Mouse (Mus musculus) adrenal gland, adult 2 months (tissue): ENCODE results near the gene Zfp983. TPM values are rescaled to one million over a fixed set of nuclear protein-coding genes. Genes with fewer than 3 reads are reported as not detected.
"Not testable (repeated sequence)": the region's sequence is repeated elsewhere in the genome, so short reads cannot be mapped to it uniquely, and the experiment has no call there.

ENCODE experiments used
- DNase-seq: peaks from one replicate; pipeline ENCODE4 v3.0.0; 2021
- long read RNA-seq: library from polyadenylated mRNA; stranded (forward); transcript quantifications from one replicate; pipeline ENCODE4 v2.0.0, GENCODE M21; 2021
- polyA plus RNA-seq: library from polyadenylated mRNA; depleted of rRNA; stranded (reverse); fragments of >200 nt; gene quantifications from 2 replicates; pipeline ENCODE4 v1.2.3, GENCODE M21; 2012; rRNA removed
- total RNA-seq, 2 experiments: library from RNA; stranded (reverse); gene quantifications; 2 replicates each; pipeline ENCODE4 v1.2.3; 2021

Zfp983 gene
- total RNA-seq (1 to 10 TPM; 4.3 to 7.5 TPM), polyA plus RNA-seq (0.28 and 0.48 TPM in 2 replicates)
- long read RNA-seq, partial matches to known transcripts, result 0 of 6 reads
- long read RNA-seq, other reads (novel, unspliced or antisense), result 6 of 6 reads

DNA sequence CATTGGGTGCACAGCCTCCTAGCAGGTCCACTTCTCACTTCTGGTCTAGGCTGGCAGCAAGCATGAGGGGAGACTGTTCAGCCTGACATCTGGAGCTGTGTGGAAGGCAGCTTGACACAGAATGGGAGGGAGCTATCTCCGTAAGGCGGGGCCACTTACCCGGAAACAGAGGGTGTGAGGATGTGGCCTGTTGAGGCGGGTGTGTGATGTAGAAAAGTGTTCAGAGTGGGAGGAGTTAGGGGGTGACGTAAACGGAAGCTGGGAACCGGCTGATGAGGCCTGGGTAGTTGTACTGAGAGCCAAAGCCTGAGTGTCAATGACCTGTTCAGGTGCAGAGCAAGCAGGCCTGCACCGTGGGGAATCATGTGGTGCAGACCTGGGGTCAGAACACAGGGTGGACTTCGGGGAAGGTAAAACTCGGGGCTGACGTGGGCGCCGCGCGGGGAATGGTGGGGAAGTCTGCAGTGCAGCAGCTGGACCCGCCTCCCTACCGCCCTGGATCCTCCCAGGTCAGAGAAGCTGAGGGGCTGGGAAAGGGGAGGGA, at the start of gene Zfp983:
Gene Zfp983 (plus strand): TSS at position 261 of the 544 bp plus-strand sequence.
- DNase-seq, result peak; percentile 89

GRCm38 (mm10) chr17:21616356-21616755, 34.1 kb upstream of the Zfp983 start:
- no peak for DNase-seq

DNA sequence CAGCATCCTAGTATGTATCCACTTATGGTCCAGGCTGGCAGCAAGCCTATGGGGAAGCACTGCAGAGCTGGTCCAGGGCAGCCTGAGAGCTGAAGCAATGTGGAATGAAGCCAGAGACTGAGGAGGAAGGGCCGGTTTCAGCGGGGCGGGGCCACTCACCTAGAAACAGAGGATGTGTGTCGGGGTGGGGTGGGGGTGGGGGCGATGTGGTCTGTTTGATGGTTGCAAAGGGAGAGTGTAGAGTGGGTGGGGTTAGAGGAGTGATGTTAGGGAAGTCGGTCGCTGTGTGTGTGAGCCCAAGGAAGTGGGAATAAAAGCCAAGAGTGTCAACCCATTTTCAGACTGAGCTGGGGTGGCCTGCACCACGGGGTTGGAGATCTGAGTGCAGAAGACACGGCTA, 33.1 kb upstream of the Zfp983 start:
- no peak for DNase-seq

DNA sequence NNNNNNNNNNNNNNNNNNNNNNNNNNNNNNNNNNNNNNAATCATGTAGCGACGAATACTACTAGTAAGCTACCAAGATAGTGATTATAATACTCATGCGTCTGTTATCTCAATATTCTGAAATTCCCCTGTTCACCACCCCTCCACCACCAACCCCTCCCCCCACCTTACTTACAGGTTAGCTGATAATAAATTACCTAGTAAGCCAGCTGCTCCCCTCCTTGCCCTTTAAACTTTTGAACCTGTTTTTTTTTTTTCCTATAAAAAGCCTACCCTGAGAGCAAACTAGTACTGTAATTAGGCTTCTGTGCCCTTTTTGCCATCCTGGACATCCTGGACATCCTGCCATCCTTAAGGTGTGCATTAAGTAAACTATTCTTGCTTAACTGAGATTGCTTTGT, 26.8 kb upstream of the Zfp983 start:
- no peak for DNase-seq

GRCm38 (mm10) chr17:21635758-21636157, 14.7 kb upstream of the Zfp983 start:
- DNase-seq, result not testable (repeated sequence)

GRCm38 (mm10) chr17:21648791-21649190, 1.6 kb upstream of the Zfp983 start:
- peak; percentile 85 for DNase-seq

DNA sequence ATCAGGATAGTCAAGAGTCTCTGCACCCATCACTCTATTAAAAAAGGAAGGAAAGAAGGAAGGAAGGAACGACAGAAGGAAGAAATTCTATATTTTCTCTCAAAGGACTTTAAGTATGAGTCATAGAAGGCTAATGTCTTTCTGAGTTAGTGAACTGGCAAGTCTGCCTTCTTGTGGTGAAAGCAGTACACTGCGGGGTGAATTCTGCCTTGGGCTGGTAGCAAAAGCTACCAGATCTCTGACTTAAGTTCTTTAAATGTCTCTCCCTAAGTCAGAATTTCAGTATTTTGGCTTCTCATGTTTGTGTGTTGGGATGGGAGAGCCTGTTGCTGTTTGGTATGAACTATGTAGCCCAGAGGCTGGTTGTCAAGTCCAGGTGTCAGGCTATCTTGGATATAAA, 488 bp upstream of the Zfp983 start:
- DNase-seq, result no peak

DNA sequence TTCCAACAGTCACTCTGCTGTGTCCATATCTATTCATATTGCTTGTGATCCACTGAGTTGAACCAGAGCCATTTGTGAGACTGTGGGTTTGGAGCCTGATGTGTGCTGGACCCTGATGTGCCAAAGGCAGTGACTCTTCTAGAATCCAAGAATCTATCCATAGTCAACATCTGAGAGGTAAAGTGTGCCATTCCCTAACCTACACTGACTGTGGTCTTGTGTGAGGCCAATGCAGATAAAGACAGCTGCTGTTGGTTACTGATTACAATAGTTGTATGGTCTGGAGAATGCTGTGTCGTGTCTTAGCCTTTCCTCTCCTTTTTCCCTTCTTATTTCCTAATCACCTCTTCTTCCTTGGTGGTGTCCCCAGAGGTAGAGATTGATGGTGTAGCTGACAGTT, 28.4 kb downstream of the Zfp983 start:
- not testable (repeated sequence) for DNase-seq

DNA sequence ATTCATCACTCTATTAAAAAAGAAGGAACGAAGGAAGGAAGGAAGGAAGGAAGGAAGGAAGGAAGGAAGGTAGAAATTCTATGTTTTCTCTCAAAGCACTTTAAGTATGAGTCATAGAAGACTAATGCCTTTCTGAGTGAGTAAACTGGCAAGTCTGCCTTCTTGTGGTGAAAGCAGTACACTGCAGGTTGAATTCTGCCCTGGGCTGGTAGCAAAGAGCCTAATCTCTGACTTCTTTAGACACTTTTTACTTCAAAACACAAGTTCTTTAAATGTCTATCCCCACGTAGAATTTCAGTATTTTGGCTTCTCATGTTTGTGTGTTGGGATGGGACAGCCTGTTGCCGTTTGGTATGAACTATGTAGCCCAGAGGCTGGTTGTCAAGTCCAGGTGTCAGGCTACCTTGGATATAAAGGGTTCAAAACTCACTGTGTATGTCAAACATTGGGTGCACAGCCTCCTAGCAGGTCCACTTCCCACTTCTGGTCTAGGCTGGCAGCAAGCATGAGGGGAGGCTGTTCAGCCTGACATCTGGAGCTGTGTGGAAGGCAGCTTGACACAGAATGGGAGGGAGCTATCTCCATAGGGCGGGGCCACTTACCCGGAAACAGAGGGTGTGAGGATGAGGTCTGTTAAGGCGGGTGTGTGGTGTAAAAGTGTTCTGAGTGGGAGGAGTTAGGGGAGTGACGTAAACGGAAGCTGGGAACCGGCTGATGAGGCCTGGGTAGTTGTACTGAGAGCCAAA, 29.0 kb downstream of the Zfp983 start:
- DNase-seq, result peak; percentile 93

DNA sequence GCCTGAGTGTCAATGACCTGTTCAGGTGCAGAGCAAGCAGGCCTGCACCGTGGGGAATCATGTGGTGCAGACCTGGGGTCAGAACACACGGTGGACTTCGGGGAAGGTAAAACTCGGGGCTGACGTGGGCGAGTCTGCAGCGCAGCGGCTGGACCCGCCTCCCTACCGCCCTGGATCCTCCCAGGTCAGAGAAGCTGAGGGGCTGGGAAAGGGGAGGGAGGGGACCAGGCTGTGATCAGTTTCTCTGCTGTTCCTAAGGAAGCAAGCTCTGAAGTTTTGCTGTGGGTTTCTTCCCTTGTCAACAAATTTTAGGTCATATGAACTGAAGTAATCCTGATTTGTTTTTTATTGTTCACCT, 29.6 kb downstream of the Zfp983 start:
- DNase-seq, result not testable (repeated sequence)

- DNase-seq, result no peak
Measured at GRCm38 (mm10) chr17:21691560-21691959, 41.1 kb downstream of the Zfp983 start, which contains the start of gene Gm10226. Gm10226 (plus strand) TSS chr17:21691860.

GRCm38 (mm10) chr17:21693342-21693741, 42.9 kb downstream of the Zfp983 start:
- no peak for DNase-seq

DNA sequence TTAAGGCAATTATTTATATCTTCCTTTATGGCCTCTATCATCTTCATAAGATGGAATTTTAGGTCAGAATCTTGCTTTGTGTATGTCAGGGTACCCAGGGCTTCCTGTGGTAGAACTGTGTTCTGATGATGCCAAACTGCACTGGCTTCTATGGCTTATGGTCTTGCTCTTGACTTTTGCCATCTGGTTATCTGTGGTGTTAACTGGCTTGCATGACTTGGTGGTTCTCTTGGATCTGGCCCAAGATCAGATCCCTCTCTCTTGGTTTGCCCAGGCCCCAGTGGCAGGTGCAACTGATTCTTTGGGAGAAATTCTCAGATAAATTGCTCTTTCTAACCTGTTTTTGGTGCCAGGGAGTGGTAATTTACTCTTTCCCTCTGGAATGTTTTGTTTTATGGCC, 45.6 kb downstream of the Zfp983 start:
- no peak for DNase-seq

DNA sequence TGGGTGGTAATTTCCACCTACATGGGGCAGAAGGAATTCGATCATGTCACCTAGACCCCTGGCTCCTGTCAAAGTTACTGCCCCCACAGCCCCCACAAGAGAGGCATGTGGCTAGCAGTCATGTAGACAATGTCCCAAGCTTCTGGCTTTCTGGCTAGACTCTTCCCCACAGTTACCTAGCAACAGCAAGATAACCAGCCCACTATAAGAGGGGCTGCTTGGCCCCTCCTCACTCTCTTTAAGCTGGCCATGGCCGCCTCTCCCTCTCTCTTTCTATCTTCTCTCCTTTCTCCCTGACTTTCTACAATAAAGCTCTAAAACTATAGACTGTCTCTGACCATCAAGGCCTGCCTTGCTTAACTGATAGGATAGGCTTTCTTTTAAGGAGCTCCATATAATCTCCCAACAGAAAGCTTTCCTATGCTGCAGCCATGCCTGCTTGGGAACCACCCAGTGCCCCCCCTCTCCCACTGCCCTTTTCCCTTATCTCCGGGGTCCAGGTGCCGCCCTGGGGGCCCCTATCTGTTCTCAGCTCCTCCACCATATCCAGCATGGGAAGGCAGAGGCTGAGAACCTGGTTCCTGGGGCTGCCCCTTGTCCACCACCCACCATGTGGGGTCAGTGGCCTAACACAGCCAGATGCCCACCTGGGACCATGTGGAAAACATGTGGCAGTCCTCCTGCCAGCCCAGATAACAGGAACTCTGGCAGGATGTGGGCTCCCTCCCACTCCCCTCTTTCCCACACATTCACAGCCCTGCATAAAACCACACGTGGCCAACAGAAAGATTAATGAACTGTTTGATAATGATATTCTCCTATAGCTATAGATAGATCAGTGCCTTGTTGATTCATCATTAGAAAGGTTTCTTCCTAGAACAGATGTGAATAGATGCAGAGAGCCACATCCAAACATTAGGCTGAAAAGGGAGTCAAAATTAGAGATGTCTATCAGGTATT, 52.1 kb downstream of the Zfp983 start:
- DNase-seq, result no peak

GRCm38 (mm10) chr17:21703414-21703813, 53.0 kb downstream of the Zfp983 start:
- DNase-seq, result no peak

DNA sequence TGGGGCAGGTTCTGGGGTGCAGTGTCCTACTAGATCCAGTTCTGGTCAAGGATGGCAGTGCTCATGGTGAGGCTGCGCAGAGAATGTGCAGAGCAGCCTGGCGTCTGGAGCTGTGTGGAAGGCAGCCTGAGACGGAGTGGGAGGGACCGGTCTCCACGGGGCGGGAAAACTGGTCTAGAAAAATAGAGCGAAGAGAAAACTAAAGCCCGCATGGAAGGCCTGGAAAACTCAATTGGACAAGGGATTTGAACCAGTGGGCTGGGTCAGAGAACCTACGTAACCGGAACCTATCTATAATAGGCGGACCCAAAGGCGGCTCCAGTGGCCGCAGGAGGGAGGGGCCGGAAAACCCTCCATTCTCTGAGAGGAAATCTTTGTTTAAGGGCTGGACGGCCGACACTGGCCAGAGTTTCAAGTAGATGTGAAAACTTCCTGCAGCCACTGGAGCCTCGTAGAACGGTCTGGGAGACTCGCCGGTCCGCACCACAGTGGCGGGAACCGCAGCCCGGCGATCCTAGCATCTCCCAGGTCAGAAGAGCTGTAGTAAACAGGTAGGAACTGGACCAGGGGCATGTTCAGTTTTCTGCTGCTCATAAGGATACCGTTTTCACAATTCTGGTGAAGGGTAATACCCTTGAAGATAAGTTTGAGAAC, 57.0 kb downstream of the Zfp983 start, which contains the start of gene Zfp760:
Gene Zfp760 (plus strand): TSS at position 399 of the 654 bp plus-strand sequence.
- peak; percentile 91 for DNase-seq

DNA sequence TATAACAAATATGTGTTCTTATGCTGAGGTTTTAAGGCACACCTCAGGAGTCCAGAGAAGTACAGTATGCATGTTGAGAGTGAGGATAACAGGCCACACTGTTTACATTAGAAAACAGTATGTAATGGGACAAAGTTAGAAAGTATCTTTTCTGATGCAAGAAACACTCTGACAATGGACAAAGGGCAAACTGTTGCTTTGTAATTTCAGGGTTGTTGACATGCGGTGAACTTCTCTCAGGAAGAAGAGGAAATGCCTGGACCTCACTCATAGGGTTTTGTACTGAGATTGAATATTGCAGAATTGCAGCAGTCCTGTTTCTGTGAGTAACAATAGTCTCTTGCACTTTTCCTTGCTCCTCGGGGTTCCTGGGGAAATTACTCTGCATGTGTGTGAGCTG, 58.0 kb downstream of the Zfp983 start:
- no peak for DNase-seq
